Mouse (Mus musculus): ENCODE measurements around the gene Ndufa6. TPM values are rescaled to one million over a fixed set of nuclear protein-coding genes. Genes with fewer than 3 reads are reported as not detected.

Ndufa6 gene
- polyA plus RNA-seq, 1 experiment from 2014 or later, result 274 TPM

DNA sequence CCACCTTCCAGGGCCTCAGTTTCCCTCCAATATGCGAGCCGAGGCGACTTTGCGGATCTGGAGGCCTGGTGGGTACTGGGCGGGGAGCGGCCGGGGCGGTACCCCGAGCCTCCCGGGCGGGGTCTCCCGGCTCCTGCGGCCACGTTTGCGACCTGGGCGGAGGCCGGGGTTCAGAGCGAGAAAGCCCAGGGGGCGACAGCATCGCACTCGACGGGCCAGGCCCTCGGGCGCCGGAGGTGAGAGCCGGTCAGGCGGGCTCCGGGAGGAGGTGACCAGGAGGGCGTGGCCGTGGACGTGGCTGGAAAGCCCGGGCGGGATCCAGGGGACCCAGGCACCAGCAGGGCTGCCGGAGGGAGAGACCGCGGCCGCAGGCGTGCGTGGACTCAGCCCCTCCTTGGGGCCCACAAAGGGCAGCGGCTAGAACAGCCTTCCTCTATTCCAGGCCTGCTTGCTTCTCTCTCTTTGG lies 13.1 kb downstream of the Ndufa6 start:
- 3% methylated on average over 40 of the region's 40 CpGs for WGBS
- Histone ChIP-seq H3K4me3 (ENCODE audit: low read depth, low read length) (peak overlapping the region; percentile 34), H3K4me1 (ENCODE audit: control insufficient read depth, insufficient read depth, low read length) (peaks cover 11% of the 10 kb centered on the region), H3K9ac (ENCODE audit: low read length) (peak overlapping the region; percentile 58), H3K4me2 (ENCODE audit: low read depth) (peak overlapping the region; percentile 64), H3K27ac (ENCODE audit: low read depth, low read length) (peak overlapping the region; percentile 17; the same call in 1 of the 2 replicates), H3K9me3 (ENCODE audit: control insufficient read depth, low read length) (no peaks in the 10 kb centered on the region), H3K27me3 (ENCODE audit: control insufficient read depth, insufficient read depth, low read length) (peaks cover 11% of the 10 kb centered on the region), H3K36me3 (ENCODE audit: control insufficient read depth, insufficient read depth, low read length) (no peaks in the 10 kb centered on the region)
- DNase-seq (ENCODE audit: low spot score) (peak; percentile 50), ATAC-seq (ENCODE audit: insufficient read depth, low FRiP score, low TSS enrichment) (no peak)

DNA sequence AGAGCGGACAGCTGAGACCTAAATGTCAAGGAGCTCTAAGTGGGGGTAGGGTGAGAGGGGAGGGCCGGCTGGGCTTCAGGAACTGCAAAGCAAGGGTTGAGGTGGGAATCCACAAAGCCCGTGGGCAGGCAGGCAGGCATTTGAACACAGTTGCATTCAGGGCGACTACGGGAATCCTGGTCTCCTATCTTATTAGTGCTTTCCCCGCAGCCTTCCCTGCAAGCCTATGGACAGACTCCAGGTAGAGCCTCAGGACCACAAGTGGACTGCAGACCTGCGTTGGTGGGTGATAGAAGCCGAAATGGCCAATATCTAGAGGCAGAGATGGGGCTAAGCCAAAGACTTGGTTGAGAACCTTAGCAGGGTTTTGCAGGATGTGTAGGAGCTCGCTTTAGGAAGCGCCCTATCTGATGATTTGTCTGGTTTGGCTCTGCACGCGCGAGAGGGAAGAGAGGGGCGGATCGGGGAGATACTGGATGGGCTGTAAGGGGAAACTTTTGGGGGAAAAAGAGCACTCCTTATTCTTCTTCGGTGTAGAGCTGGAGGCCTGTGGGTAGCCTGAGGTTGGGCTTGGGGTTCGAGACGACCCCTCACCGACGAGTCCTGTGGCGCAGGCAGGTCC lies 13.6 kb downstream of the Ndufa6 start:
- Histone ChIP-seq H3K27me3 (ENCODE audit: control insufficient read depth, insufficient read depth, low read length) (peaks cover 11% of the 10 kb centered on the region), H3K4me2 (ENCODE audit: low read depth) (peak overlapping the region; percentile 64), H3K9me3 (ENCODE audit: control insufficient read depth, low read length) (no peaks in the 10 kb centered on the region), H3K27ac (ENCODE audit: low read depth, low read length) (peak overlapping the region; percentile 17; the same call in 1 of the 2 replicates), H3K4me3 (ENCODE audit: low read depth, low read length) (peak overlapping the region; percentile 34), H3K9ac (ENCODE audit: low read length) (peak overlapping the region; percentile 58), H3K36me3 (ENCODE audit: control insufficient read depth, insufficient read depth, low read length) (no peaks in the 10 kb centered on the region; the same call in 1 of the 2 replicates), H3K4me1 (ENCODE audit: control insufficient read depth, insufficient read depth, low read length) (peaks cover 11% of the 10 kb centered on the region)
- no peak for DNase-seq (ENCODE audit: low spot score)
- ATAC-seq (ENCODE audit: insufficient read depth, low FRiP score, low TSS enrichment), result no peak
- WGBS, result 38% methylated on average over 21 of the region's 21 CpGs

DNA sequence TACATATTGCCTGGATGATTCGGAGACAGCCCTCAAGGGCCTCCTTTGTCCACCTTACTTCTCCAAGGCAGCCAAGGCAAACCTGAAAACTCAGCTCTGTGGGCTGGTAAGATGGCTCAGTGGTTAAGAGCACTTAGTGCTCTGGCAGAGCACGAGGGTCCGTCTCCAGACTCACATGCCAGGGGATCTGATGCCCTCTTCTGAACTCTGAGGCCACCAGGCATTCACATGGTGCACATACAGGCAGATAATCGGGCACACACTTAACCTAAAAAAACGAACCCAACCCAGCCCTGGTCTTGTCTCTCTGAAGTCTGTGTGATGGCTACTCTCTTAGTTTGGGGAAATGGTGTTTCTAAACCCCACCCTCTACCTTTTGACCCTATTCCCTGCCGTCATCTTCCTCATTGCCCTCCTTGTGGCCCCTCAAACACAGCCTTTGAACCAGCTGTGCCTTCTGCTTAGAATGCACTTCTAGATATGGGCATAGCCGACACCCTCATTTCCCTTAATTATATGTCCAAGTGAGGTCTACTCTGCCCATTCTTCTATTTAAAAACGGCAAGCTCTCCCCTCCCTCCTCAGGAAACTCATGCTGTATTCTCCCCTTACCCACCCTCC lies 14.4 kb downstream of the Ndufa6 start:
- no peak overlapping the region for H3K4me2 ChIP-seq (ENCODE audit: low read depth)
- 75% methylated on average over 8 of the region's 8 CpGs for WGBS
- H3K27ac ChIP-seq (ENCODE audit: low read depth, low read length), result no peak overlapping the region
- no peaks in the 10 kb centered on the region for H3K9me3 ChIP-seq (ENCODE audit: control insufficient read depth, low read length)
- H3K36me3 ChIP-seq (ENCODE audit: control insufficient read depth, insufficient read depth, low read length), result no peaks in the 10 kb centered on the region; the same call in 1 of the 2 replicates
- no peak for DNase-seq (ENCODE audit: low spot score)
- H3K27me3 ChIP-seq (ENCODE audit: control insufficient read depth, insufficient read depth, low read length), result peaks cover 11% of the 10 kb centered on the region
- no peak overlapping the region for H3K4me3 ChIP-seq (ENCODE audit: low read depth, low read length)
- H3K9ac ChIP-seq (ENCODE audit: low read length), result no peak overlapping the region
- ATAC-seq (ENCODE audit: insufficient read depth, low FRiP score, low TSS enrichment), result no peak
- peaks cover 11% of the 10 kb centered on the region for H3K4me1 ChIP-seq (ENCODE audit: control insufficient read depth, insufficient read depth, low read length)

DNA sequence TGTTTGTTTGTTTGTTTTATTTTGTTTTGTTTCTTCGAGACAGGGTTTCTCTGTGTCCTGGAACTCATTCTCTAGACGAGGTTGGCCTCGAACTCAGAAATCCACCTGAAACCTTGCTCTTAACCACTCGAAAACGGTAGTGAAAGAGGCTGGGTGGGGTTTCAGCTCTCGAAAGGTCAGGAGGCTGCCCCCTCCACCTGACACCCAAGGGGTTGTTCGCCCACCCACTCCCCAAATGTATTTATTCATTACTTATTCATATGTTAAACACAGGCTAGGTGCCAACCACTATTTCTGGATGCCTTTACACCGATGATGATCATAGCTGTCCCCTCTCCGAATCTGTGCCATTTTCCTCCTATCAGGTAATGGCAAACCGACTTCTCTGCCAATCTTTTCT lies 15.0 kb downstream of the Ndufa6 start:
- Histone ChIP-seq H3K27ac (ENCODE audit: low read depth, low read length) (no peak overlapping the region), H3K4me2 (ENCODE audit: low read depth) (peak overlapping the region; percentile 67), H3K27me3 (ENCODE audit: control insufficient read depth, insufficient read depth, low read length) (peaks cover 11% of the 10 kb centered on the region), H3K4me3 (ENCODE audit: low read depth, low read length) (peak overlapping the region; percentile 40), H3K9ac (ENCODE audit: low read length) (peak overlapping the region; percentile 64), H3K4me1 (ENCODE audit: control insufficient read depth, insufficient read depth, low read length) (peaks cover 11% of the 10 kb centered on the region), H3K9me3 (ENCODE audit: control insufficient read depth, low read length) (no peaks in the 10 kb centered on the region), H3K36me3 (ENCODE audit: control insufficient read depth, insufficient read depth, low read length) (peaks cover 2% of the 10 kb centered on the region; the same call in 1 of the 2 replicates)
- WGBS, result 59% methylated on average over 10 of the region's 10 CpGs
- ATAC-seq (ENCODE audit: insufficient read depth, low FRiP score, low TSS enrichment) (no peak), DNase-seq (ENCODE audit: low spot score) (no peak)

DNA sequence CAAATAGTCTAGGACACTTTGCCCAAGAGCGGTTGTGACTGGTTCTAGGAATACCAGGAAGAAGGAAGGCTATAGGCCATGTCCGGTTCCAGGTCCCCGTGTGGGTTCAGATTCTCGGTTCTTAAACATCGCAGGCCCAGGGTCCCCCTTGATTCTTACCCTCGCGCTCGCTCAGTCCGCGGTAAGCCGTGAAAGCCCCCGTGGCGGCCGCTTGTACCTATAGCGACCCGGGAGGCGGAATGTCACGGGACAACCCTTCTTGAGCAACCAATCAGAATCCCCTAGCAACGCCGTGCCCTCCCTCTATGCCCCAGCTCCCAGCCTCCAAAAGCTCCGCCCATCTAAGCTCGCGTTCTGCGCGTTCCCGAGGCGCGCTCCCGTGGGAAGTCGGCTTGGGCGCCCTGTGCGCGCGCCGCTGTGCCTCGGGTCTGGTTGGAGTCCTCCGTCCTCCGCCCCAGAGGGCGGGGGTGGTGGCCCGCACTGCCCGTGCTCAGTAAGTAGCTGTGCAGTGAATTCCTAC lies 15.5 kb downstream of the Ndufa6 start, which contains the start of the genes Naga, Pheta2 and Smdt1:
Naga (minus strand) TSS at position 333 of the 520 bp plus-strand sequence.
Pheta2 (plus strand) TSS at position 350 of the 520 bp plus-strand sequence.
Smdt1 (plus strand) TSS at position 367 of the 520 bp plus-strand sequence.
- H3K27me3 ChIP-seq (ENCODE audit: control insufficient read depth, insufficient read depth, low read length), result peaks cover 11% of the 10 kb centered on the region
- H3K4me2 ChIP-seq (ENCODE audit: low read depth), result peak within 1 kb of the TSS; percentile 67
- peak within 1 kb of the TSS; percentile 40 for H3K4me3 ChIP-seq (ENCODE audit: low read depth, low read length)
- peak; percentile 89 for ATAC-seq (ENCODE audit: insufficient read depth, low FRiP score, low TSS enrichment)
- peaks cover 11% of the 10 kb centered on the region for H3K4me1 ChIP-seq (ENCODE audit: control insufficient read depth, insufficient read depth, low read length)
- H3K9ac ChIP-seq (ENCODE audit: low read length), result peak within 1 kb of the TSS; percentile 64
- no peaks in the 10 kb centered on the region for H3K9me3 ChIP-seq (ENCODE audit: control insufficient read depth, low read length)
- peak; percentile 98 for DNase-seq (ENCODE audit: low spot score)
- peaks cover 2% of the 10 kb centered on the region; the same call in 1 of the 2 replicates for H3K36me3 ChIP-seq (ENCODE audit: control insufficient read depth, insufficient read depth, low read length)
- WGBS, result 0% methylated on average over 41 of the region's 41 CpGs
- no peak within 1 kb of the TSS for H3K27ac ChIP-seq (ENCODE audit: low read depth, low read length)

DNA sequence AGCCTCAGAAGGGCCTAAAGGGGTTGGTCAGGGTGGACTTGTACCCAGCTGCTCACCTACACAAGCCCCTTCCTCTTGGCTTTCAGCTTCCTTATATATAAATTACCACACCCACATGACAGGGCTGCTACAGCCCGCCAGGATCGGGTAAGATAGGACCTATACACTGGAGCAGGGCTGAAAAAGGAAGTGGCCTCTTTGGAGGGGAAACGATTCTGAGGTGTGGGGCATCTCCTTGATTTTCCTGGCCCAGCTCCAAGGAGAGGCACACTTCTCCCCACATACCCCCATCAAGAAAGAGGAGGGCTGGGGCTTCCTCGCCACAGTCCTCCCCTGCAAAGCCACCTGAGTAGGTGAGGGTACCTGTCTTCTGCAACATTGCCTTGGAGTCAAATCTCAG lies 16.2 kb downstream of the Ndufa6 start:
- 64% methylated on average over 4 of the region's 4 CpGs for WGBS
- Histone ChIP-seq H3K27ac (ENCODE audit: low read depth, low read length) (no peak overlapping the region), H3K9ac (ENCODE audit: low read length) (peak overlapping the region; percentile 64), H3K4me3 (ENCODE audit: low read depth, low read length) (peak overlapping the region; percentile 40), H3K36me3 (ENCODE audit: control insufficient read depth, insufficient read depth, low read length) (peaks cover 2% of the 10 kb centered on the region; the same call in 1 of the 2 replicates), H3K9me3 (ENCODE audit: control insufficient read depth, low read length) (no peaks in the 10 kb centered on the region), H3K27me3 (ENCODE audit: control insufficient read depth, insufficient read depth, low read length) (peaks cover 11% of the 10 kb centered on the region), H3K4me2 (ENCODE audit: low read depth) (peak overlapping the region; percentile 67), H3K4me1 (ENCODE audit: control insufficient read depth, insufficient read depth, low read length) (peaks cover 11% of the 10 kb centered on the region)
- DNase-seq (ENCODE audit: low spot score) (no peak), ATAC-seq (ENCODE audit: insufficient read depth, low FRiP score, low TSS enrichment) (no peak)

DNA sequence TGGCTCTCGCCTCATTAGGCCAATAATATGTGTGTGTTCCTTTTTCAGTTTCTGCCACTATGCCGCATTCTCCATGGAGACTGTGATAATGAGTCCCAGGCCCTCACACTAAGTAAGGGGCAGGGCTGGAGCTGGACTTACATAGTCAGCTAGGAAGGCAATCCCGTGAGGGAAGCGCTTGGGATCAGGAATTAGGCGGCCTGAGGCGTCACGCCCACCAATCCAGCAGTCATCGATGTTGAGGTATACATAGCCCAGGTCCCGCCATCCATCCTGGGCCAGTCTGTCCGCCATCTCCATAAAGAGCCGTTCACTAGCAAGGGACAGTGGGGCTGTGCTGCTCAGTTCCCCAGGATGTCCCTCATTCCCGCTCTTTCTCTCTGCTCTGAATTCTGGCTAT lies 17.5 kb downstream of the Ndufa6 start:
- Histone ChIP-seq H3K27ac (ENCODE audit: low read depth, low read length) (no peak overlapping the region), H3K27me3 (ENCODE audit: control insufficient read depth, insufficient read depth, low read length) (peaks cover 11% of the 10 kb centered on the region), H3K9ac (ENCODE audit: low read length) (no peak overlapping the region), H3K4me3 (ENCODE audit: low read depth, low read length) (no peak overlapping the region), H3K36me3 (ENCODE audit: control insufficient read depth, insufficient read depth, low read length) (peaks cover 2% of the 10 kb centered on the region; the same call in 1 of the 2 replicates), H3K9me3 (ENCODE audit: control insufficient read depth, low read length) (no peaks in the 10 kb centered on the region), H3K4me1 (ENCODE audit: control insufficient read depth, insufficient read depth, low read length) (peaks cover 11% of the 10 kb centered on the region), H3K4me2 (ENCODE audit: low read depth) (no peak overlapping the region)
- WGBS, result 71% methylated on average over 12 of the region's 12 CpGs
- DNase-seq (ENCODE audit: low spot score) (no peak), ATAC-seq (ENCODE audit: insufficient read depth, low FRiP score, low TSS enrichment) (no peak)

DNA sequence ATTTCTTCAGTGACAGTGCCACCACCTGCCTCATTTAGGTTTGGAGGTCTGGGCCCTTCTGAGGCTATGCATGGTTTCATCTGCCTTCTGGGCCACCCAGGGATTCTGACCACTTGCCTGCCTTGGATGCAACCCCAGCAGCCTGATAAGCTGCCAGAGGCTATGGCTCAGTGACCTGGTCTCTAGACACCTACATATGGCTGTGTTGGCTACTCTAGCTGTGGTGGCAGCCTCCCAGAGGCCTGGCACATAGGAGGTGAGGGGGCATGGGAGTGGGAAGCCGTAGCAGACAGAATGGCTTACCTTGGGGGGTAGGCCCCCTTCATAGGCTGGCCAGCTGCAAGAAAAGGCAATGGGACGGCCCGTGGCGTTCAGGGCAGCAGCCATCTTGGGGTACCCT lies 18.9 kb downstream of the Ndufa6 start:
- WGBS, result 94% methylated on average over 4 of the region's 4 CpGs
- DNase-seq (ENCODE audit: low spot score) (no peak), ATAC-seq (ENCODE audit: insufficient read depth, low FRiP score, low TSS enrichment) (no peak)
- no peak overlapping the region for H3K9ac ChIP-seq (ENCODE audit: low read length)
- no peak overlapping the region for H3K4me2 ChIP-seq (ENCODE audit: low read depth)
- peaks cover 6% of the 10 kb centered on the region for H3K4me1 ChIP-seq (ENCODE audit: control insufficient read depth, insufficient read depth, low read length)
- no peak overlapping the region for H3K4me3 ChIP-seq (ENCODE audit: low read depth, low read length)
- no peak overlapping the region for H3K27ac ChIP-seq (ENCODE audit: low read depth, low read length)
- H3K36me3 ChIP-seq (ENCODE audit: control insufficient read depth, insufficient read depth, low read length), result peaks cover 2% of the 10 kb centered on the region; the same call in 1 of the 2 replicates
- H3K27me3 ChIP-seq (ENCODE audit: control insufficient read depth, insufficient read depth, low read length), result peaks cover under 1% of the 10 kb centered on the region; the same call in 1 of the 2 replicates
- H3K9me3 ChIP-seq (ENCODE audit: control insufficient read depth, low read length), result no peaks in the 10 kb centered on the region

Data from neural tube, embryonic 11.5 days (tissue).